Mouse (Mus musculus) CH12.LX (cell line): ENCODE results near the gene Anks3. TPM values are rescaled to one million over a fixed set of nuclear protein-coding genes. Genes with fewer than 3 reads are reported as not detected.

Source experiments
- DNase-seq: peaks from one replicate; pipeline ENCODE4 v3.0.0-alpha.2; 2013; ENCODE audit errors: extremely low read depth
- H3K27ac ChIP-seq: 2 replicates; pipeline ENCODE4 v1.5.1; 2012; ENCODE audit warnings: low read depth, mild to moderate bottlenecking, control low read depth, moderate library complexity; ENCODE audit not compliant: insufficient read depth
- H3K27me3 ChIP-seq: replicated peaks from 2 replicates; pipeline ENCODE3; 2012; ENCODE audit warnings: inconsistent platforms
- H3K36me3 ChIP-seq, 2 experiments: replicated peaks in 1 of 2; 2 replicates each; pipeline versions ENCODE3 to v1.6.1; 2012; ENCODE audit warnings: inconsistent platforms in 1 of 2, low read length in 1 of 2, mild to moderate bottlenecking in 1 of 2, mixed read lengths in 1 of 2, moderate library complexity in 1 of 2; ENCODE audit not compliant: control insufficient read depth in 1 of 2, insufficient read depth in 1 of 2
- H3K4me1 ChIP-seq, 2 experiments: 2 replicates each; pipeline ENCODE4 v1.6.1; 2012; ENCODE audit warnings: inconsistent platforms in 1 of 2, moderate library complexity in 1 of 2; ENCODE audit not compliant: insufficient read depth in 2 of 2, control insufficient read depth in 1 of 2
- H3K4me2 ChIP-seq: 2 replicates; pipeline ENCODE4 v1.6.1; 2012; ENCODE audit warnings: low read depth, mild to moderate bottlenecking, control low read depth; ENCODE audit not compliant: poor library complexity, insufficient read depth, severe bottlenecking
- H3K4me3 ChIP-seq, 3 experiments: fragments of 150-350 bp in 1 of 3; sonication (generic) in 1 of 3; replicated peaks in 1 of 3; 2 replicates each; pipeline versions ENCODE3 to v1.5.1; 2011 to 2012; ENCODE audit warnings: low read depth in 2 of 3, low read length in 2 of 3, mild to moderate bottlenecking in 2 of 3, moderate library complexity in 2 of 3, control low read depth in 1 of 3, improper control_type of control experiment in 1 of 3, inconsistent platforms in 1 of 3, mixed read lengths in 1 of 3; ENCODE audit not compliant: poor library complexity in 1 of 3
- H3K79me2 ChIP-seq: replicated peaks from 2 replicates; pipeline ENCODE4 v1.6.1; 2012; ENCODE audit warnings: mild to moderate bottlenecking, moderate library complexity; ENCODE audit not compliant: control insufficient read depth, poor library complexity, insufficient read depth, severe bottlenecking; ENCODE audit errors: extremely low read depth
- H3K9ac ChIP-seq: 2 replicates; pipeline ENCODE4 v1.6.1; 2012; ENCODE audit warnings: low read depth, mild to moderate bottlenecking, control low read depth, moderate library complexity; ENCODE audit not compliant: insufficient read depth
- H3K9me3 ChIP-seq: replicated peaks from 2 replicates; pipeline ENCODE3; 2012; ENCODE audit warnings: low read length, inconsistent platforms, mixed read lengths
- BHLHE40 ChIP-seq: IDR thresholded peaks from 2 replicates; pipeline ENCODE4 v1.6.1; 2011; ENCODE audit warnings: mild to moderate bottlenecking, low read depth, low read length, improper control_type of control experiment
- CHD1 ChIP-seq: IDR thresholded peaks from 2 replicates; pipeline ENCODE4 v1.6.1; 2012; ENCODE audit warnings: low read depth, low read length, improper control_type of control experiment, inconsistent platforms
- CHD2 ChIP-seq: IDR thresholded peaks from 2 replicates; pipeline ENCODE4 v1.6.1; 2011; ENCODE audit warnings: low read length, improper control_type of control experiment
- CTCF ChIP-seq, 2 experiments: IDR thresholded peaks in 1 of 2; conservative IDR thresholded peaks in 1 of 2; 2 replicates each; pipeline ENCODE4 v1.5.1; 2011 to 2012; ENCODE audit warnings: low read depth in 2 of 2, low read length in 2 of 2, improper control_type of control experiment in 1 of 2, inconsistent platforms in 1 of 2, mild to moderate bottlenecking in 1 of 2, moderate library complexity in 1 of 2
- ELF1 ChIP-seq: IDR thresholded peaks from 2 replicates; pipeline ENCODE4 v1.6.1; 2014; ENCODE audit warnings: low read depth, mild to moderate bottlenecking, inconsistent platforms, low read length, improper control_type of control experiment
- EP300 ChIP-seq: IDR thresholded peaks from 2 replicates; pipeline ENCODE4 v1.6.1; 2011; ENCODE audit warnings: low read length, improper control_type of control experiment
- ETS1 ChIP-seq: conservative IDR thresholded peaks from 2 replicates; pipeline ENCODE4 v1.6.1; 2012; ENCODE audit warnings: low read depth, mild to moderate bottlenecking, inconsistent platforms, low read length, improper control_type of control experiment, moderate library complexity
- IRF4 ChIP-seq: IDR thresholded peaks from 2 replicates; pipeline ENCODE4 v1.6.1; 2014; ENCODE audit warnings: low read depth, mild to moderate bottlenecking, inconsistent platforms, low read length, improper control_type of control experiment
- JUN ChIP-seq: IDR thresholded peaks from 2 replicates; pipeline ENCODE4 v1.6.1; 2011; ENCODE audit warnings: low read depth, mild to moderate bottlenecking, low read length, improper control_type of control experiment, moderate library complexity; ENCODE audit not compliant: insufficient read depth
- MAX ChIP-seq: IDR thresholded peaks from 2 replicates; pipeline ENCODE4 v1.6.1; 2011; ENCODE audit warnings: low read length, improper control_type of control experiment
- MAZ ChIP-seq: IDR thresholded peaks from 2 replicates; pipeline ENCODE4 v1.6.1; 2012; ENCODE audit warnings: low read depth, mild to moderate bottlenecking, inconsistent platforms, low read length, improper control_type of control experiment, moderate library complexity
- MXI1 ChIP-seq: IDR thresholded peaks from 2 replicates; pipeline ENCODE4 v1.6.1; 2011; ENCODE audit warnings: mild to moderate bottlenecking, low read depth, low read length, improper control_type of control experiment
- MYC ChIP-seq: IDR thresholded peaks from 2 replicates; pipeline ENCODE4 v1.6.1; 2011; ENCODE audit warnings: low read depth, mild to moderate bottlenecking, improper control_type of control experiment, low read length
- NELFE ChIP-seq: IDR thresholded peaks from 2 replicates; pipeline ENCODE4 v1.6.1; 2011; ENCODE audit warnings: low read depth, low read length, improper control_type of control experiment
- PAX5 ChIP-seq: IDR thresholded peaks from 2 replicates; pipeline ENCODE4 v1.6.1; 2012; ENCODE audit warnings: low read length, inconsistent platforms, mixed read lengths
- POLR2AphosphoS2 ChIP-seq: IDR thresholded peaks from 2 replicates; pipeline ENCODE4 v1.6.1; 2011; ENCODE audit warnings: low read depth, low read length, improper control_type of control experiment
- RCOR1 ChIP-seq: conservative IDR thresholded peaks from 2 replicates; pipeline ENCODE4 v1.6.1; 2012; ENCODE audit warnings: low read depth, mild to moderate bottlenecking, inconsistent platforms, low read length, improper control_type of control experiment
- SIN3A ChIP-seq: IDR thresholded peaks from 2 replicates; pipeline ENCODE4 v1.6.1; 2012; ENCODE audit warnings: low read length, improper control_type of control experiment, inconsistent platforms
- SMC3 ChIP-seq: IDR thresholded peaks from 2 replicates; pipeline ENCODE4 v1.6.1; 2011; ENCODE audit warnings: low read depth, low read length, improper control_type of control experiment
- TBP ChIP-seq: conservative IDR thresholded peaks from 2 replicates; pipeline ENCODE4 v1.6.1; 2011; ENCODE audit warnings: low read depth, low read length, improper control_type of control experiment
- TCF12 ChIP-seq: IDR thresholded peaks from 2 replicates; pipeline ENCODE4 v1.6.1; 2014; ENCODE audit warnings: low read depth, mild to moderate bottlenecking, inconsistent platforms, low read length, improper control_type of control experiment
- USF1 ChIP-seq: IDR thresholded peaks from 2 replicates; pipeline ENCODE4 v1.6.1; 2014; ENCODE audit warnings: low read depth, mild to moderate bottlenecking, inconsistent platforms, low read length, improper control_type of control experiment
- ZC3H11A ChIP-seq: IDR thresholded peaks from 2 replicates; pipeline ENCODE4 v1.6.1; 2012; ENCODE audit warnings: low read depth, mild to moderate bottlenecking, inconsistent platforms, low read length, improper control_type of control experiment
- ZKSCAN1 ChIP-seq: IDR thresholded peaks from 2 replicates; pipeline ENCODE4 v1.6.1; 2012; ENCODE audit warnings: low read depth, inconsistent platforms, low read length, improper control_type of control experiment, borderline replicate concordance
- ZMIZ1 ChIP-seq: IDR thresholded peaks from 2 replicates; pipeline ENCODE4 v1.6.1; 2012; ENCODE audit warnings: low read depth, mild to moderate bottlenecking, inconsistent platforms, low read length, improper control_type of control experiment
- ZNF384 ChIP-seq: IDR thresholded peaks from 2 replicates; pipeline ENCODE4 v1.6.1; 2012; ENCODE audit warnings: low read depth, low read length, improper control_type of control experiment, inconsistent platforms
- dilution Hi-C: fragments of 300-500 bp; cut with MboI; formaldehyde crosslinking; loops from 2 replicates; pipeline ENCODE4 v1.14.3; 2020; ENCODE audit warnings: low sequenced_read_pairs; ENCODE audit not compliant: extremely low pct_unique_long_range_greater_than_20kb, extremely low pct_ligation_motif_present
- in situ Hi-C: fragments of 300-500 bp; cut with MboI; formaldehyde crosslinking; loops from 3 replicates; pipeline ENCODE4 v1.14.3; 2019; ENCODE audit warnings: low sequenced_read_pairs, low pct_ligation_motif_present, low pct_unique_long_range_greater_than_20kb, mixed read lengths
- polyA plus RNA-seq: library from polyadenylated mRNA; unstranded; fragments of >175 nt; gene quantifications from 2 replicates; pipeline ENCODE4 v1.2.1, GENCODE M21; 2012; ENCODE audit warnings: low read depth; ENCODE audit not compliant: insufficient read length
- total RNA-seq, 2 experiments: library from RNA; depleted of rRNA; stranded (reverse); fragments of 300-350 nt in 1 of 2; fragments of >200 nt in 1 of 2; gene quantifications; 2 replicates each; pipeline ENCODE4 v1.2.3; 2012 to 2014

Anks3 gene
- total and polyA plus RNA-seq, 3 experiments = 17.0 to 34.9 (median 24.4) TPM

GRCm38 (mm10) chr16:4907972-4908371 lies 56.0 kb downstream of the Anks3 start (continued):
- TF ChIP-seq MYC (0 out of 2 replicates have a peak, but pooled peaks have one; percentile 35), ELF1 (peak; percentile 82), EP300 (peak; percentile 89), POLR2AphosphoS2 (peak; percentile 85; the same call in 1 of the 2 replicates), CHD2 (peak; percentile 89; the same call in 1 of the 2 replicates), JUN (no peak), ZNF384 (peak; percentile 14; the same call in 1 of the 2 replicates), ETS1 (peak; percentile 53; the same call in 1 of the 2 replicates), MAX (no peak; the same call in none of the 2 replicates), ZMIZ1 (peak; percentile 46; the same call in 1 of the 2 replicates), CHD1 (no peak)
- TF ChIP-seq, all 38 proteins: peak for 22

DNA sequence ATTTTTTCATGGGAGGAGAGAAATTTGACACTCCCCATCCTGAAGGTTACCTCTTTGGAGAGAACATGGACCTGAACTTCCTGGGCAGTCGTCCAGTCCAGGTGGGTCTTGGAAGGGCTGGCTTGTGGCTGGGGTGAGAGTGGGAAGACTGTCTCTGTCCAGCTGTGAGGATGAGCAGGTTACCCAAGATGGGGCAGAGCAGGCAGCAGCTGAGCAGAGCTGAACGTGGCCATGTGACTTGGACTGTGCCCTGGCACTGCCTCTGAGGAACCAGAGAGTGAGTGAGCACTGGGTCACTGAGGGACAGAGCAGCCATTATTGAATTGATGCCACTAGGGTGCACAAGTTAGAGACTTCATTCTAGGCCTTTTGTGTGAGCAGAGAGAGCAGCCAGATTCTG lies 56.6 kb downstream of the Anks3 start:
- H3K9me3 ChIP-seq = no peaks in the 10 kb centered on the region

GRCm38 (mm10) chr16:4906559-4906958 lies 57.4 kb downstream of the Anks3 start:
- no peak overlapping the region for H3K4me3 ChIP-seq
- no peak overlapping the region for H3K27ac ChIP-seq
- H3K27me3 ChIP-seq = no peaks in the 10 kb centered on the region
- no peak overlapping the region for H3K9ac ChIP-seq
- H3K4me1 ChIP-seq = peaks cover 26 to 44% of the 10 kb centered on the region in 2 experiments
- dilution Hi-C loops = no loop called here
- no peaks in the 10 kb centered on the region for H3K9me3 ChIP-seq
- TF ChIP-seq MAZ = no peak
- no peak for TF ChIP-seq BHLHE40
- no peak for TF ChIP-seq ZKSCAN1
- TF ChIP-seq CTCF (conservative IDR thresholded peaks at IDR 0.05 in 1 of 2, IDR thresholded peaks at IDR 0.05 in 1 of 2; ENCODE audit: low read depth in 2 of 2, low read length in 2 of 2) = no peak
- TF ChIP-seq MYC = no peak
- no peak for TF ChIP-seq ZC3H11A
- TF ChIP-seq CHD1 = no peak
- TF ChIP-seq SMC3 = no peak
- TF ChIP-seq RCOR1 = no peak
- TF ChIP-seq PAX5 = no peak
- no peak for TF ChIP-seq ETS1
- TF ChIP-seq USF1 = no peak
- TF ChIP-seq TBP = no peak
- TF ChIP-seq ZNF384 = no peak
- TF ChIP-seq CHD2 = no peak
- no peak for TF ChIP-seq EP300
- TF ChIP-seq IRF4 = no peak
- no peak for TF ChIP-seq SIN3A
- H3K79me2 ChIP-seq = no peaks in the 10 kb centered on the region
- no peak for DNase-seq
- peaks cover 2 to 3% of the 10 kb centered on the region in 2 experiments for H3K36me3 ChIP-seq
- in situ Hi-C loops = no loop called here
- no peak overlapping the region for H3K4me2 ChIP-seq

More for the DNA sequence above, 56.6 kb downstream of the Anks3 start:
- Histone ChIP-seq H3K27me3 (no peaks in the 10 kb centered on the region), H3K36me3 (peaks cover 5 to 7% of the 10 kb centered on the region in 2 experiments), H3K9ac (peak overlapping the region; percentile 54; the same call in 1 of the 2 replicates), H3K4me2 (peak overlapping the region; percentile 62), H3K27ac (0 out of 2 replicates have a peak overlapping the region, but pooled peaks have one; percentile 10), H3K79me2 (no peaks in the 10 kb centered on the region), H3K4me3 (peak overlapping the region; percentile 17 to 30 (median 20)), H3K4me1 (peaks cover 30 to 52% of the 10 kb centered on the region in 2 experiments)
- TF ChIP-seq NELFE (no peak), TCF12 (no peak), MXI1 (no peak), CHD2 (no peak)
- dilution Hi-C loops = no loop called here
- DNase-seq = no peak
- in situ Hi-C loops = no loop called here
